Mouse (Mus musculus) ES-Bruce4 (cell line): ENCODE data around the gene Glis1. TPM values are rescaled to one million over a fixed set of nuclear protein-coding genes. Genes with fewer than 3 reads are reported as not detected.
A peak's percentile ranks its signal among the peaks of the same experiment; 100 is the strongest.

ENCODE experiments used
- H3K27ac ChIP-seq: 2 replicates; pipeline ENCODE4 v1.5.1; 2012; ENCODE audit warnings: low read length, inconsistent platforms; ENCODE audit not compliant: insufficient read depth
- H3K27me3 ChIP-seq: 2 replicates; pipeline ENCODE4 v1.6.1; 2012; ENCODE audit warnings: mild to moderate bottlenecking, low read length, inconsistent platforms; ENCODE audit not compliant: control insufficient read depth, poor library complexity, insufficient read depth, severe bottlenecking
- H3K36me3 ChIP-seq: 2 replicates; pipeline ENCODE4 v1.6.1; 2012; ENCODE audit warnings: inconsistent platforms, mild to moderate bottlenecking, low read length, moderate library complexity; ENCODE audit not compliant: control insufficient read depth, poor library complexity, insufficient read depth, severe bottlenecking
- H3K4me1 ChIP-seq: one replicate; pipeline ENCODE4 v1.8.1; 2011; ENCODE audit warnings: low read length; ENCODE audit not compliant: control insufficient read depth, insufficient read depth
- H3K4me3 ChIP-seq: 2 replicates; pipeline ENCODE4 v1.5.1; 2011; ENCODE audit warnings: low read depth, mild to moderate bottlenecking, low read length
- H3K9ac ChIP-seq: 2 replicates; pipeline ENCODE4 v1.6.1; 2012; ENCODE audit warnings: low read depth, mild to moderate bottlenecking, inconsistent platforms; ENCODE audit not compliant: poor library complexity, severe bottlenecking
- H3K9me3 ChIP-seq: replicated peaks from 2 replicates; pipeline ENCODE4 v1.6.1; 2012; ENCODE audit warnings: mild to moderate bottlenecking, low read length, inconsistent platforms; ENCODE audit not compliant: control insufficient read depth, poor library complexity, insufficient read depth, severe bottlenecking
- CTCF ChIP-seq: IDR thresholded peaks from one replicate; pipeline ENCODE4 v1.8.1; 2011; ENCODE audit warnings: low read depth, low read length
- EP300 ChIP-seq: IDR thresholded peaks from 2 replicates; pipeline ENCODE4 v1.6.1; 2011; ENCODE audit warnings: low read depth, low read length; ENCODE audit not compliant: insufficient read depth
- POLR2A ChIP-seq: IDR thresholded peaks from one replicate; pipeline ENCODE4 v1.8.1; 2011; ENCODE audit warnings: low read length; ENCODE audit not compliant: insufficient read depth
- polyA plus RNA-seq: library from polyadenylated mRNA; stranded (reverse); fragments of >200 nt; gene quantifications from 2 replicates; pipeline ENCODE4 v1.2.4, GENCODE M21; 2011; ENCODE audit warnings: low read depth; ENCODE audit not compliant: missing spikeins, insufficient read depth, insufficient read length

The Glis1 gene
- polyA plus RNA-seq, 1 experiment, result 0.28 TPM

DNA sequence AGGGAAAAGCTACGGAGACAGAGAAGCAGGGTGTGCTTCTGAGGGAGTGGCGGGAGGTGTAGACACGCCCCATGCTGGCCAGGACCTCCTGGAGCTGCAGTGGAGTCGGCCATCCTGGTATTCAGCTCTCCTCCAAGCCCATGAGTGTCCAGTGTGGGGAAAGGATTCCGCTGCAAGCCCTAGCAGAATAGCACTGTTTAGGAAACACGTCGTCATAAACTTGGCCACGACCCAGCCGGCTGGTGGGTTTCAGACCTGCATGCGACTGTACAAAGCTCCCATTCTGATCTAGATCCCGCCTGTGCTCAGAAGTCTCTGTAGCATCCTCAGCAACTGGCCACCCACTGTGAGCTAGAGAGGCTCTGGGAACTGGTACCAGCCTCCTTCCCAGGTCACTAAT is 41.9 kb downstream of the Glis1 start:
- H3K4me3 ChIP-seq, result no peak overlapping the region

DNA sequence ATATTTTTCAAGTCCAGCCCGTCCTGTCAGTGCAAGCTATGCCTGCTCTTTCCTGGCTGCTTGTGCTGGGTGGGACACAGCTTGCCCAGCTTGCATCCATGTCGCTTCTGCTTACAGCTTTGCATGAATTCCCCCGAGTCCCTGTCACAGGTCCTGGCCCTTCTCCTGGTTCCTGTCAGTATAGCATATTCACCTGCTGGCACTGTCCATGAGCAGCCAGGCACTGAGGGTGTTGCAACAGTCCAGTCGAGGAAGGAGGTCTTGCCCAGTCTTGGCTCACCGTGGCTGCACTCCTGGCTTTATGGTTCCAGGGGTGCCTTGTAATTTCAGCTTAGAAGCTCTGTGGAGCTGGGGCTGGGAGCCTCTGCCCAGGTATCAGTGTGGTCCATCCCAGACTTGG is 44.6 kb downstream of the Glis1 start:
- Histone ChIP-seq H3K27ac (no peak overlapping the region), H3K9me3 (no peaks in the 10 kb centered on the region), H3K4me3 (no peak overlapping the region), H3K4me1 (no peaks in the 10 kb centered on the region), H3K36me3 (no peaks in the 10 kb centered on the region), H3K9ac (no peak overlapping the region), H3K27me3 (no peaks in the 10 kb centered on the region)
- TF ChIP-seq CTCF, result no peak
- TF ChIP-seq POLR2A, result no peak
- TF ChIP-seq EP300, result no peak

More for the DNA sequence above, 41.9 kb downstream of the Glis1 start:
- Histone ChIP-seq H3K9me3 (no peaks in the 10 kb centered on the region), H3K9ac (no peak overlapping the region), H3K36me3 (no peaks in the 10 kb centered on the region), H3K27me3 (no peaks in the 10 kb centered on the region), H3K4me1 (no peaks in the 10 kb centered on the region), H3K27ac (no peak overlapping the region)
- no peak for TF ChIP-seq EP300
- TF ChIP-seq POLR2A, result no peak
- TF ChIP-seq CTCF, result no peak

DNA sequence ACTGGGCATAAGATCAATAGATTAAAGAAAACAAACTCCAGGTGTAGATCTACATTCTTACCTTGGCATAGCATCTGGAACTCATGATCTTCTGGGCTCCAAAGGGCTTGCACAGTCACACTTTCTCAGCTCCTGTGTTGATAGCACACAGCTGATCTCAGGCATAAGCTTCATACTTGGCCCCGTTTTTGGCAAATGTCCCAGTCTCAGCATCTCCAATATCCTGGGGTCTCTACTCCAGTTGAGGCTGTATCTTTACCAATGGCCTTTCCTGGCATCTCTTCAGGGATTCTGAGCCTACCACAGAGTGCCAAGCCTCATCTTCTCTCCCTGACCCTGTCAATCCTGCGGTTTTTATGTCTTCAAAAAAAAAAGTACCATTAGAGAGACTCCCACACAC is 48.1 kb downstream of the Glis1 start:
- Histone ChIP-seq H3K27ac (no peak overlapping the region), H3K9me3 (no peaks in the 10 kb centered on the region), H3K27me3 (no peaks in the 10 kb centered on the region), H3K4me3 (no peak overlapping the region), H3K36me3 (no peaks in the 10 kb centered on the region), H3K9ac (no peak overlapping the region), H3K4me1 (no peaks in the 10 kb centered on the region)
- TF ChIP-seq CTCF (no peak), POLR2A (no peak), EP300 (no peak)

DNA sequence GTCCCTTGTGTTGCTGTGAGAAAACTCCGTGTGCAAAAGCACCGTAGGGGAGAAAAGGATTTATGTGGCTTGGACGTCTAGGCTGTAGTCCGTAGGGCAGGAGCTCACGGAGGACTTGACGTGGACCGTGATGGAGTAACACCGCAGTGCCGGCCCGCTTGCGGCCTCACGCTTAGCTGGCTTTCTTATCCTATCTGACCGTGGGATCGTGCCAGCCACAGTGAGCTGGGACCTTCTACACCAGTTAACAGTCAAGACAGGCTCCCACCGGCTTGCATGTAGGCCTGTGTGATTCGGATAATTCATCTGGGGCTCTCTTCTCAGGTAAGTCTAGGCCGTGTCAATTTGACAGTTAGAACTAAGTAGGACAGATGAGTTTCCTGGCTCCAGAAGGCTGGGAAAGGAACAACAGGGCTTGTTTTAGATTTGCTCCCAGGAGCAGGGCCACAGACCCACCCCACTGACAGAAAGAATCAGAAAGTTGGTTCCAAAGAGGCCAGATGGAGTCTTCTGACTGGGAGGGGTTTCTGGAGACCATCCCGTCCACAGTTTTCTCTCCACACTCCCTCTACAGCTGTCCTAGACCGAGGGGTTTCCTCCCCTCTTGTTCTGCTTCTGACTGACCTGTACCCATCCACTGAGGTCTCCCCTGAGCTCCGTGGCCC is 49.3 kb downstream of the Glis1 start:
- H3K4me3 ChIP-seq, result no peak overlapping the region
- H3K36me3 ChIP-seq, result no peaks in the 10 kb centered on the region
- H3K9ac ChIP-seq, result no peak overlapping the region
- no peaks in the 10 kb centered on the region for H3K27me3 ChIP-seq
- TF ChIP-seq POLR2A (no peak), EP300 (no peak), CTCF (no peak)
- no peak overlapping the region for H3K27ac ChIP-seq
- no peaks in the 10 kb centered on the region for H3K4me1 ChIP-seq
- H3K9me3 ChIP-seq, result no peaks in the 10 kb centered on the region

GRCm38 (mm10) chr4:107484221-107484575 is 49.8 kb downstream of the Glis1 start:
- H3K4me1 ChIP-seq, result no peaks in the 10 kb centered on the region
- H3K36me3 ChIP-seq, result no peaks in the 10 kb centered on the region
- no peaks in the 10 kb centered on the region for H3K9me3 ChIP-seq
- H3K27ac ChIP-seq, result no peak overlapping the region
- no peaks in the 10 kb centered on the region for H3K27me3 ChIP-seq
- no peak overlapping the region for H3K9ac ChIP-seq
- H3K4me3 ChIP-seq, result no peak overlapping the region
- no peak for TF ChIP-seq EP300
- TF ChIP-seq CTCF, result no peak
- TF ChIP-seq POLR2A, result no peak

DNA sequence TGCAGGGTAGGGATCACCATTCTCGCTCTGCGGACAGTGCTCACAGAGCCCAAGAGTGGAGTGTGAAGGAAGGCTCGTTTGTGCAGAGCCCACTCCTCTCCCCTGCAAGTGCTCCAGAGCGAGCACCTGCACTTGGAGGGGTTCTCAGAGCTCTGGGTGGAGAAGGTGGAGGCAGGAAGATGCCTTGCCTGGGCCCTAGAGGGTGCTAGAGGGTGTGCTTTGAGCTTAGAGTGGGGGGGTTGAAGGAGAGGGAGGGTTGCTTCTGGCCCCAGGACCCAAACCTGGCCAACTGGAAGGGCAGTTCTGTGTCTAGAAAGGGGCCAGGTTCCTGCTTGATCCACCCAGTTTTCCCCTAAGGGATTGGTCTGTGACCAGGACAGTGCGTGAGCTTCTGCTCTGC is 51.5 kb downstream of the Glis1 start:
- no peaks in the 10 kb centered on the region for H3K27me3 ChIP-seq
- H3K4me3 ChIP-seq, result no peak overlapping the region
- no peak overlapping the region for H3K27ac ChIP-seq
- H3K4me1 ChIP-seq, result no peaks in the 10 kb centered on the region
- no peaks in the 10 kb centered on the region for H3K9me3 ChIP-seq
- no peak overlapping the region for H3K9ac ChIP-seq
- H3K36me3 ChIP-seq, result no peaks in the 10 kb centered on the region
- TF ChIP-seq POLR2A, result no peak
- TF ChIP-seq CTCF, result peak; percentile 49
